Mouse (Mus musculus) MEL-GATA-1-ER (cell line): Measurements from ENCODE around the gene Crtap.
A peak's percentile ranks its signal among the peaks of the same experiment; 100 is the strongest.

Experiments
- DNase-seq: peaks from one replicate; pipeline ENCODE4 v3.0.0-alpha.2; 2012; ENCODE audit warnings: low read depth; ENCODE audit errors: extremely low read depth

The Crtap gene

GRCm38 (mm10) chr9:114389905-114390748 is at the start of gene Crtap:
TSS of gene Crtap (minus strand) at chr9:114390675.
- peak; percentile 47 for DNase-seq

GRCm38 (mm10) chr9:114435668-114436067 is 45.2 kb upstream of the Crtap start:
- DNase-seq = no peak

GRCm38 (mm10) chr9:114428103-114428834 is 37.8 kb upstream of the Crtap start:
- peak; percentile 16 for DNase-seq

GRCm38 (mm10) chr9:114427425-114427824 is 37.0 kb upstream of the Crtap start:
- DNase-seq = no peak

- DNase-seq = no peak
These were observed 35.7 kb upstream of the Crtap start for GRCm38 (mm10) chr9:114426201-114426600.

GRCm38 (mm10) chr9:114425576-114425975 is 35.1 kb upstream of the Crtap start:
- no peak for DNase-seq

GRCm38 (mm10) chr9:114421797-114422196 is 31.3 kb upstream of the Crtap start:
- DNase-seq = no peak

- DNase-seq = no peak
These were observed 30.6 kb upstream of the Crtap start for GRCm38 (mm10) chr9:114421045-114421444.

- no peak for DNase-seq
These were observed 30.0 kb upstream of the Crtap start for GRCm38 (mm10) chr9:114420443-114420842.

- DNase-seq = peak; percentile 68
These were observed 27.7 kb upstream of the Crtap start for GRCm38 (mm10) chr9:114418187-114418586.

- no peak for DNase-seq
These were observed 26.4 kb upstream of the Crtap start for GRCm38 (mm10) chr9:114416646-114417517.

- DNase-seq = peak; percentile 26
These were observed 25.2 kb upstream of the Crtap start for GRCm38 (mm10) chr9:114415701-114416100.

- DNase-seq = no peak
These were observed 23.4 kb upstream of the Crtap start for GRCm38 (mm10) chr9:114413866-114414265.

GRCm38 (mm10) chr9:114412406-114412805 is 21.9 kb upstream of the Crtap start:
- no peak for DNase-seq

- no peak for DNase-seq
These were observed 20.8 kb upstream of the Crtap start for GRCm38 (mm10) chr9:114411295-114411694.

- no peak for DNase-seq
These were observed 19.9 kb upstream of the Crtap start for GRCm38 (mm10) chr9:114410313-114410862.

GRCm38 (mm10) chr9:114407676-114408075 is 17.2 kb upstream of the Crtap start:
- DNase-seq = no peak

GRCm38 (mm10) chr9:114401685-114402080 is 11.2 kb upstream of the Crtap start:
- DNase-seq = peak; percentile 49

GRCm38 (mm10) chr9:114400949-114401684 is 10.6 kb upstream of the Crtap start, which contains the start of the genes Glb1 and Tmppe:
TSS of gene Glb1 (plus strand) at chr9:114401076.
TSS of gene Tmppe (plus strand) at chr9:114401105.
- DNase-seq = peak; percentile 83

GRCm38 (mm10) chr9:114400588-114400948 is 10.1 kb upstream of the Crtap start:
- no peak for DNase-seq
